Mouse (Mus musculus) heart, embryonic 14.5 days (tissue): ENCODE results near the gene Cphx1. TPM values are rescaled to one million over a fixed set of nuclear protein-coding genes. Genes with fewer than 3 reads are reported as not detected.
A peak's percentile ranks its signal among the peaks of the same experiment; 100 is the strongest.
"Not testable (repeated sequence)": the region's sequence is repeated elsewhere in the genome, so short reads cannot be mapped to it uniquely, and the experiment has no call there.

Experiments used
- ATAC-seq: fragments of 200-750 bp; cut with Nextera tagmentation; 2 replicates; pipeline ENCODE4 v1.8.0; 2017; ENCODE audit warnings: low read depth, moderate TSS enrichment; ENCODE audit not compliant: insufficient number of reproducible peaks, insufficient read depth, low FRiP score
- H3K27ac ChIP-seq, 2 experiments: fragments of 200-500 bp in 1 of 2; fragments of 300-500 bp in 1 of 2; sonication (generic) in 1 of 2; replicated peaks in 1 of 2; 2 replicates each; pipeline ENCODE4 v1.5.1; 2012 to 2014; ENCODE audit warnings: low read depth in 2 of 2, low read length in 2 of 2, control low read depth in 1 of 2, mild to moderate bottlenecking in 1 of 2, mixed read lengths in 1 of 2; ENCODE audit not compliant: control insufficient read depth in 1 of 2, insufficient read depth in 1 of 2
- H3K27me3 ChIP-seq: fragments of 300-500 bp; sonication (generic); 2 replicates; pipeline ENCODE4 v1.6.1; 2014; ENCODE audit warnings: mild to moderate bottlenecking, low read length, control low read depth; ENCODE audit not compliant: control insufficient read depth, insufficient read depth
- H3K36me3 ChIP-seq: fragments of 300-500 bp; sonication (generic); 2 replicates; pipeline ENCODE4 v1.6.1; 2014; ENCODE audit warnings: mild to moderate bottlenecking, control low read depth, low read length, mixed read lengths; ENCODE audit not compliant: control insufficient read depth, insufficient read depth
- H3K4me1 ChIP-seq, 2 experiments: fragments of 200-500 bp in 1 of 2; fragments of 300-500 bp in 1 of 2; sonication (generic) in 1 of 2; 2 replicates each; pipeline ENCODE4 v1.6.1; 2012 to 2014; ENCODE audit warnings: low read length in 2 of 2, control low read depth in 1 of 2, mixed read lengths in 1 of 2; ENCODE audit not compliant: control insufficient read depth in 2 of 2, insufficient read depth in 2 of 2
- H3K4me2 ChIP-seq: fragments of 300-500 bp; sonication (generic); 2 replicates; pipeline ENCODE4 v1.6.1; 2014; ENCODE audit warnings: mild to moderate bottlenecking, low read length
- H3K4me3 ChIP-seq, 2 experiments: fragments of 200-500 bp in 1 of 2; fragments of 300-500 bp in 1 of 2; sonication (generic) in 1 of 2; 2 replicates each; pipeline ENCODE4 v1.5.1; 2012 to 2014; ENCODE audit warnings: low read length in 2 of 2, mild to moderate bottlenecking in 2 of 2, control low read depth in 1 of 2, low read depth in 1 of 2, moderate library complexity in 1 of 2; ENCODE audit not compliant: control insufficient read depth in 1 of 2, insufficient read depth in 1 of 2
- H3K9ac ChIP-seq: fragments of 300-500 bp; sonication (generic); 2 replicates; pipeline ENCODE4 v1.6.1; 2014; ENCODE audit warnings: mild to moderate bottlenecking, low read length
- H3K9me3 ChIP-seq: fragments of 300-500 bp; sonication (generic); 2 replicates; pipeline ENCODE4 v1.6.1; 2016; ENCODE audit warnings: low read length, control low read depth; ENCODE audit not compliant: control insufficient read depth
- WGBS: fragments of 180-500 bp; shearing (Covaris S2); extraction: QIAGEN DNeasy Blood & Tissue Kit; methylation state at CpG from one replicate; pipeline ENCODE4 v1.1.7; 2014; 5-methylcytosine and 5-hydroxymethylcytosine counted together
- polyA plus RNA-seq: library from polyadenylated mRNA; unstranded; fragments of >200 nt; fragmentation: Nextera tagmentation; extraction: Ambion mirVana; gene quantifications from 2 replicates; pipeline ENCODE4 v1.2.1, GENCODE M21; 2014

Cphx1 gene
- polyA plus RNA-seq, 1 experiment from 2014 or later = not detected

DNA sequence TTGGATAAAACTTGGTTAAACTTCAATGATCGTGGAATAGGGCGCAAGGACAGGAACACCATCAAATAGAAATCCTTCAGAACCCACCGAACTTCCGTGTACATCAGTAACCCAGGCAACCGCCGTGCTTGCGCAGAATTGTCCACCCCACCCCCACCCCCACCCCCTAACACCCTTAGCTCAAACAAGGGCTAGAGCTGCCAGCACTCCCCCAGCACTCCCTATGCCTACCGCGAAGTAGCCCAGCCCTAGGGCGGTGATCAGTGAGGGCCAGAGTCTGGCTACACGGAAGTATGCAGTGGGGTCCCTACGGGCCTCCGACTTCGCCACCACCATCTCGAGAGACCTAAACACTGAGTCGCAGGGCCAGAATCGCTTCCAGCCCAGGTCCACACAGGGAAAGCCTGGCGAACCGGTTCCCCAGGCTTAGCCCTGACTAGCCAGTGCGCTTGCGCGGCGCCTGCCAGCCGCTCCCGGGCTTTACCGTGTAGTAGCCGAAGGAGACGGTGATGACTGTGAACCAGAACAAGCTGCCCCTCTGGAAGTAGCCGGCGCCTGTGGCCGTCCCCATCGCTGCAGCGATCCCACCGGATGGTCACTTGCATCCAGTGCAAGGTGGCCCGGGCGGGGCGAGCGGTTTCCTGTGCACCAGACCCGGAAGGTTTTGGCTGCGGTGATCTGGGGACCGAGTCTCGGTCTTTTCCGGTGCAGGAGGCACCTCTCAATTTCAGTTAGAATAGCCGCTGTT is 11.1 kb upstream of the Cphx1 start:
- not testable (repeated sequence) for H3K4me2 ChIP-seq, H3K9me3 ChIP-seq, H3K4me1 ChIP-seq, H3K9ac ChIP-seq, H3K27me3 ChIP-seq, H3K36me3 ChIP-seq, H3K27ac ChIP-seq, H3K4me3 ChIP-seq
- no CpG with 5 or more reads among the region's 44 CpGs for WGBS
- ATAC-seq = peak; percentile 61; the same call in 1 of the 2 replicates

GRCm38 (mm10) chr14:25927562-25927881 is 10.6 kb upstream of the Cphx1 start, which contains the start of gene Tmem254a:
Tmem254a (minus strand) TSS chr14:25927672.
- H3K27me3 ChIP-seq, ATAC-seq, H3K4me2 ChIP-seq, H3K4me1 ChIP-seq, H3K4me3 ChIP-seq, H3K36me3 ChIP-seq, H3K9ac ChIP-seq, H3K9me3 ChIP-seq, H3K27ac ChIP-seq: not testable (repeated sequence)
- no CpG with 5 or more reads among the region's 10 CpGs for WGBS

- no CpG with 5 or more reads among the region's 5 CpGs for WGBS
- H3K4me2 ChIP-seq, H3K9ac ChIP-seq, H3K4me1 ChIP-seq, H3K4me3 ChIP-seq, H3K9me3 ChIP-seq, H3K36me3 ChIP-seq, H3K27ac ChIP-seq, H3K27me3 ChIP-seq, ATAC-seq: not testable (repeated sequence)
Observed at GRCm38 (mm10) chr14:25936867-25937630, 1.1 kb upstream of the Cphx1 start.

GRCm38 (mm10) chr14:25957861-25958260 is 19.8 kb downstream of the Cphx1 start:
- not testable (repeated sequence) for H3K4me2 ChIP-seq, ATAC-seq, H3K9ac ChIP-seq, H3K27me3 ChIP-seq, H3K36me3 ChIP-seq, H3K9me3 ChIP-seq, H3K4me1 ChIP-seq, H3K27ac ChIP-seq, H3K4me3 ChIP-seq
- no CpG with 5 or more reads among the region's 3 CpGs for WGBS

GRCm38 (mm10) chr14:25978371-25979241 is 40.5 kb downstream of the Cphx1 start, which contains the start of gene Duxbl1:
Duxbl1 (plus strand) TSS chr14:25978577.
- Histone ChIP-seq H3K9ac (0 out of 2 replicates have a peak within 1 kb of the TSS, but pooled peaks have one; percentile 44), H3K4me2 (peak within 1 kb of the TSS; percentile 52)

DNA sequence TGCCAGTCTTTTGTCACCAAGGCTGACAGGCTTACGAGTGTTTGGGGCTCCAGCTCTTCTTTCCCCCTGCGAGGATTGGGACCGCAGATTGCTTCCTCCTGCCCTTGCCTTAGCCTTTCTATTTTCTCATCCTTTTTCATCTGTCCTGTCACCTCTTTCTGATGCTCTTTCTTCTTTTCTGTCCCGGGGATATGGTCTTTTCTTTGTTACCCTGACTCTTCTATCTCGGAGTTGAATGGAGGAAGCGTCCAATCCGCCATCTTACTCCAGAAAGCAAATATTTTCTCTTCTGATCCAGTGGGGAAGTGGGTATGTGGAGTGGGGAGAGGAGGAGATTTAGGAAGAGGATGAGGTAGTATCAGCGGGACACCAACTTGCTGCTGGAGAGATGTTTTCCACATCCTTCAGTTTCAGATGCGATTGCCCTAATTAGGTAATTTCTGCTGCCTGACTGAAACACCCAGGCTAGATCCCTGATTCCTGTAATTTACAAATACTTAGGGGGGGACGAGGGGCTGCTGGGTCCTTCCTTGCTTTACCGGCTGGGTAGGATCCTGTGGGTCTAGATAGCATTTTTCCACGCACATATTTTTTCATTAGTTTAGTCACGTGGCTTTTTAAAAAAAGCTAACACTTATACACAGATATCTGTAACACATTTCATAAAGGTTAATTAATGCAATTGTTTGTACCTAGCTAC is 41.3 kb downstream of the Cphx1 start:
- Histone ChIP-seq H3K9ac (0 out of 2 replicates have a peak overlapping the region, but pooled peaks have one; percentile 44), H3K4me2 (peak overlapping the region; percentile 52), H3K4me3 (peak overlapping the region in 1 of 2 experiments; percentile 40; a peak in 3 of 4 replicates), H3K27ac (peak overlapping the region; percentile 65 to 92; a peak in 3 of 4 replicates)
- not testable (repeated sequence) for H3K9me3 ChIP-seq, ATAC-seq, H3K36me3 ChIP-seq, H3K4me1 ChIP-seq, H3K27me3 ChIP-seq
- WGBS = 4% methylated on average over 5 of the region's 13 CpGs

More at GRCm38 (mm10) chr14:25978371-25979241, 40.5 kb downstream of the Cphx1 start, which contains the start of gene Duxbl1:
- H3K4me1 ChIP-seq, H3K27me3 ChIP-seq, H3K9me3 ChIP-seq, H3K36me3 ChIP-seq: not testable (repeated sequence)
- peak within 1 kb of the TSS; percentile 65 to 92; a peak in 3 of 4 replicates for H3K27ac ChIP-seq
- peak; percentile 56 for ATAC-seq
- H3K4me3 ChIP-seq = peak within 1 kb of the TSS in 1 of 2 experiments; percentile 40; a peak in 3 of 4 replicates
- WGBS = no CpG with 5 or more reads among the region's 25 CpGs

- not testable (repeated sequence) for H3K4me1 ChIP-seq, H3K4me3 ChIP-seq, H3K27ac ChIP-seq, H3K36me3 ChIP-seq, H3K4me2 ChIP-seq, H3K9me3 ChIP-seq, ATAC-seq, H3K9ac ChIP-seq, H3K27me3 ChIP-seq
- WGBS = 32% methylated on average over 6 of the region's 9 CpGs
Observed at GRCm38 (mm10) chr14:25981880-25982279, 43.8 kb downstream of the Cphx1 start.
